Comparison of ENCODE assay signal across 8 mouse cellular contexts in the genomic region with DNA sequence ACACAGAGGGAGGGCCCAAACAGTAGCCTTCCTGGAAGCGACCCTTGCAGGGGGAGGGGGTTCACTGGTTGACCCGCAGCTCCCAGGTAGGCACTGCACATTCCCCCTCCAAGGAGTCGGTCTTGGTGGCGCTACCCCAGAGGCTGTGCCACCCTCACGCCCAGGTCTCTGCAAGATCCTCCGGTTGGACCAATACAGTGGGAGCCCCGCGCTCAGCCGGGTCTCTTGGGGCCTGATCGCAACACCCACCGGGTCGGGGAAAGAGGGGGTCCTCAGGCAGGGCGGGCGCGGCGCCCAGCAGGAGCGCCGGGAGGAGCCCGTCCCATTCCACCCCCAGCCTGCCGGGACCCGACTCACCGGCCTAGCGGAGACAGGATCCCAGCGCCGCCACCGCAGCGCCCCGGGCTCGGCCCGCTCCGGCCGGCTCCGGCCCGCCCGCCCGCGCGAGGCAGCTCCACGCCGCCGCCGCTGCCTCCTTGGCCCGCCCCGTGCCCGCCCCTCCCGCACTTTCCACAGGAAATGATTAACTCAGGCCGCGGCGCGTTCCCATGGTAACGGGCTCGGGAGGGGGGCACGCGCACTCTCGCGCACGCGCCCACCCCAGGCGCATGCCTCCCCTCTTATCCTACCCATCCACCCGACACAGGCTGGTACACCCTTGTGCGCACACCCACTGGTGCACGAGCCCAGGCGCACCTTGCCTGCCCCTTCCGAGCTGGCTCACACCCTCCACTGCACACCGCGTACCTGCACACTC.
A peak's percentile ranks its signal among the peaks of the same experiment; 100 is the strongest.
DNase-seq lines count a peak whose midpoint lies in the region.

No protein-coding gene starts in this region.

- no peaks in the 10 kb centered on the region for H3K79me2 ChIP-seq in macrophage (ENCODE audit: inconsistent target)

- H3K36me3 ChIP-seq in macrophage (ENCODE audit: inconsistent target): no peaks in the 10 kb centered on the region

- H3K4me3 ChIP-seq in macrophage (ENCODE audit: inconsistent target): peak overlapping the region; percentile 58

- H3K27ac ChIP-seq in macrophage: peak overlapping the region; percentile 25; the same call in 1 of the 2 replicates

- DNase-seq in ZHBTc4 (ENCODE audit: low read depth, low spot score): peak; percentile 77
- peak; percentile 65 to 76 for DNase-seq in cerebellum, postnatal 4 days (ENCODE audit: low spot score in 2 of 2)
- DNase-seq in gastrocnemius, adult 8-10 months (ENCODE audit: low spot score in 2 of 2): peak; percentile 35 to 60
- peak; percentile 56 for DNase-seq in induced T-regulatory cell, adult 2 months (ENCODE audit: low read depth)
- DNase-seq in left cerebral cortex, adult 8-10 months (ENCODE audit: low spot score in 2 of 2): peak; percentile 74 to 92
- DNase-seq in right cerebral cortex, postnatal 10 days (ENCODE audit: low spot score in 2 of 2): peak; percentile 95 to 96
- peak; percentile 30 to 63 for DNase-seq in urinary bladder, postnatal 36 days (ENCODE audit: low spot score in 2 of 2)

- 4% methylated on average over 58 of the region's 66 CpGs for WGBS in macrophage (ENCODE audit: missing documents)

Comparison
In these comparisons a context has a peak if more than half of its experiments do, and no peak if none do; other contexts are left out.
1. Peak in every context shown above with its lines: DNase-seq, H3K4me3 ChIP-seq and H3K27ac ChIP-seq.